ENCODE assay signal across 30 mouse cellular contexts in genomic region chr2:105383063-105383462, GRCm38 (mm10). TPM values are rescaled to one million over a fixed set of nuclear protein-coding genes. Genes with fewer than 3 reads are reported as not detected.
DNase-seq lines count a peak whose midpoint lies in the region; ATAC-seq and TF ChIP-seq lines count a peak whose summit lies in the region.
"Had no signal": no experiment of that assay in that cellular context is flagged by ENCODE, and none has a peak within 500 bp of the region (broad histone marks: within the 10 kb centered on the region; RNA-seq: fewer than 3 reads in every experiment).

No protein-coding gene starts in this region.

- WGBS in midbrain, postnatal 0 days, result 78% methylated on average over 8 of the region's 8 CpGs
- WGBS in midbrain, embryonic 13.5 days, result 85% methylated on average over 8 of the region's 8 CpGs

- H3K9ac ChIP-seq in midbrain, postnatal 0 days (replicated peaks; ENCODE audit: low read length, poor library complexity, severe bottlenecking), result no peak overlapping the region
- H3K9ac ChIP-seq in midbrain, embryonic 13.5 days (replicated peaks), result no peak overlapping the region
- H3K9ac ChIP-seq: embryonic facial prominence, embryonic 13.5 days; forebrain, embryonic 13.5 days; heart, embryonic 12.5 days; heart, embryonic 15.5 days; hindbrain, embryonic 12.5 days; hindbrain, embryonic 15.5 days had no signal

- H3K4me1 ChIP-seq in midbrain, postnatal 0 days (ENCODE audit: insufficient read depth, low read length), result no peaks in the 10 kb centered on the region
- H3K4me1 ChIP-seq in midbrain, embryonic 13.5 days (replicated peaks), result no peaks in the 10 kb centered on the region
- H3K4me1 ChIP-seq: embryonic facial prominence, embryonic 10.5 days; embryonic facial prominence, embryonic 13.5 days; forebrain, embryonic 13.5 days; heart, embryonic 12.5 days; heart, embryonic 15.5 days; hindbrain, embryonic 12.5 days; hindbrain, embryonic 15.5 days had no signal

- ATAC-seq in frontal cortex, adult (ENCODE audit: low TSS enrichment), result peak; percentile 96
- no peak for ATAC-seq in midbrain, postnatal 0 days (ENCODE audit: low FRiP score)
- no peak for ATAC-seq in midbrain, embryonic 13.5 days
- ATAC-seq: forebrain, embryonic 13.5 days; forebrain, embryonic 16.5 days had no signal

- H3K27me3 ChIP-seq in midbrain, postnatal 0 days (ENCODE audit: insufficient read depth, low read length), result no peaks in the 10 kb centered on the region
- H3K27me3 ChIP-seq in midbrain, embryonic 13.5 days, result peaks cover 2% of the 10 kb centered on the region; the same call in 1 of the 2 replicates
- H3K27me3 ChIP-seq: CH12.LX; embryonic facial prominence, embryonic 13.5 days; forebrain, embryonic 13.5 days; heart, embryonic 12.5 days; heart, embryonic 15.5 days; hindbrain, embryonic 12.5 days; hindbrain, embryonic 15.5 days had no signal

- TF ChIP-seq CTCF in left cerebral cortex, adult 2 months (IDR thresholded peaks at IDR 0.05), result no peak
- TF ChIP-seq CTCF in midbrain, postnatal 0 days (IDR thresholded peaks at IDR 0.05), result no peak

- no peak for DNase-seq in frontal cortex, postnatal 10 days (ENCODE audit: low spot score in 2 of 2)
- peak; percentile 10 to 74 for DNase-seq in left cerebral cortex, postnatal 14 days (ENCODE audit: low spot score in 2 of 2)
- no peak for DNase-seq in left cerebral cortex, adult 2 months (ENCODE audit: extremely low spot score in 1 of 2, low spot score in 2 of 2)
- DNase-seq in midbrain, postnatal 0 days (ENCODE audit: low spot score), result peak; percentile 10
- peak; percentile 59 for DNase-seq in brain, adult 2 months (ENCODE audit: low read depth, low spot score)
- no peak for DNase-seq in Muller cell, postnatal 12 days (ENCODE audit: inconsistent ontology term)
- DNase-seq: adrenal gland, adult 2 months; adrenal gland, postnatal 14 days; B cell, adult 2 months; cerebellum, adult 11-12 months; cerebellum, adult 8-10 months; cerebellum, postnatal 10 days; cerebellum, postnatal 36 days; embryo, embryonic 11 days; gastrocnemius, postnatal 10 days; gastrocnemius, postnatal 36 days; heart, postnatal 14 days had no signal

- no peaks in the 10 kb centered on the region for H3K36me3 ChIP-seq in midbrain, postnatal 0 days (ENCODE audit: insufficient read depth, low read length)
- peaks cover 13% of the 10 kb centered on the region for H3K36me3 ChIP-seq in midbrain, embryonic 13.5 days
- H3K36me3 ChIP-seq: hindbrain, embryonic 15.5 days had no signal

- no peak overlapping the region for H3K27ac ChIP-seq in left cerebral cortex, adult 2 months
- H3K27ac ChIP-seq in midbrain, postnatal 0 days (ENCODE audit: low read depth, low read length), result no peak overlapping the region
- no peak overlapping the region for H3K27ac ChIP-seq in midbrain, embryonic 13.5 days
- H3K27ac ChIP-seq: embryonic facial prominence, embryonic 10.5 days; embryonic facial prominence, embryonic 13.5 days; forebrain, embryonic 13.5 days; heart, embryonic 15.5 days; hindbrain, embryonic 12.5 days; hindbrain, embryonic 15.5 days had no signal

- no peak overlapping the region for H3K4me3 ChIP-seq in left cerebral cortex, adult 2 months
- H3K4me3 ChIP-seq in midbrain, postnatal 0 days (ENCODE audit: low read depth, low read length), result no peak overlapping the region
- no peak overlapping the region for H3K4me3 ChIP-seq in midbrain, embryonic 13.5 days (replicated peaks)
- H3K4me3 ChIP-seq: embryonic facial prominence, embryonic 10.5 days; embryonic facial prominence, embryonic 13.5 days; erythroblast, embryonic 14.5 days; forebrain, embryonic 13.5 days; heart, embryonic 12.5 days; heart, embryonic 15.5 days; hindbrain, embryonic 12.5 days; hindbrain, embryonic 15.5 days had no signal

- intact Hi-C loops in left cerebral cortex, postnatal 14 days (cut with DNase I), result no loop called here
- intact Hi-C loops in left cerebral cortex, adult 2 months (cut with DNase I), result no loop called here

- H3K9me3 ChIP-seq in midbrain, postnatal 0 days (ENCODE audit: low read length), result no peaks in the 10 kb centered on the region
- H3K9me3 ChIP-seq in midbrain, embryonic 13.5 days, result no peaks in the 10 kb centered on the region
- H3K9me3 ChIP-seq: embryonic facial prominence, embryonic 10.5 days; embryonic facial prominence, embryonic 13.5 days; forebrain, embryonic 13.5 days; G1E; heart, embryonic 12.5 days; heart, embryonic 15.5 days; hindbrain, embryonic 12.5 days; hindbrain, embryonic 15.5 days had no signal

- H3K4me2 ChIP-seq in midbrain, postnatal 0 days (ENCODE audit: low read depth, low read length, poor library complexity, severe bottlenecking), result no peak overlapping the region
- H3K4me2 ChIP-seq in midbrain, embryonic 13.5 days (replicated peaks), result no peak overlapping the region
- H3K4me2 ChIP-seq: embryonic facial prominence, embryonic 13.5 days; forebrain, embryonic 13.5 days; heart, embryonic 12.5 days; heart, embryonic 15.5 days; hindbrain, embryonic 12.5 days; hindbrain, embryonic 15.5 days had no signal

RNA-seq across cellular contexts. Expression of gene Rcn1, which starts 16.1 kb away (rescaled TPM):
- 10 to 100 TPM; 32.8 to 33.7 TPM for total RNA-seq in left cerebral cortex, postnatal 14 days (2021)
- total RNA-seq in left cerebral cortex, adult 2 months (2021), result 10 to 100 TPM; 18.2 to 22.8 TPM
- total RNA-seq in midbrain, postnatal 0 days (2014; rRNA removed), result 31.0 and 36.5 TPM in 2 replicates
- polyA plus RNA-seq in midbrain, postnatal 0 days (2015; fragmentation: Nextera tagmentation; extraction: Ambion mirVana), result 56.1 and 58.3 TPM in 2 replicates
- 49.4 and 54.8 TPM in 2 replicates for polyA plus RNA-seq in midbrain, embryonic 13.5 days (2015; fragmentation: Nextera tagmentation; extraction: Ambion mirVana)

Comparison
In these comparisons a context has a peak if more than half of its experiments do, and no peak if none do; other contexts are left out.
1. DNase-seq: peak in left cerebral cortex, postnatal 14 days (2 of 2), midbrain, postnatal 0 days (single experiment) and brain, adult 2 months (single experiment); none in frontal cortex, postnatal 10 days (0 of 2), left cerebral cortex, adult 2 months (0 of 2) and Muller cell, postnatal 12 days (single experiment).